Mouse (Mus musculus): ENCODE data around the gene Gm3045.

GRCm38 (mm10) chr13:56463750-56464149, 37.4 kb downstream of the Gm3045 start:
- TF ChIP-seq POU5F1 (IDR thresholded peaks at IDR 0.05; ENCODE audit: borderline replicate concordance, low read length), result no peak
- no peak for TF ChIP-seq CTCF (conservative IDR thresholded peaks at IDR 0.05; ENCODE audit: low read length)

Measured in E14TG2a.4 (cell line).